Mouse (Mus musculus): ENCODE measurements around the gene Tcp11l1. TPM values are rescaled to one million over a fixed set of nuclear protein-coding genes. Genes with fewer than 3 reads are reported as not detected.

Tcp11l1 gene
- polyA plus RNA-seq (2017; shearing (Covaris generic)): under 1 TPM in 2 of 3 experiments, not detected in 1; 0.13 to 0.82 TPM

DNA sequence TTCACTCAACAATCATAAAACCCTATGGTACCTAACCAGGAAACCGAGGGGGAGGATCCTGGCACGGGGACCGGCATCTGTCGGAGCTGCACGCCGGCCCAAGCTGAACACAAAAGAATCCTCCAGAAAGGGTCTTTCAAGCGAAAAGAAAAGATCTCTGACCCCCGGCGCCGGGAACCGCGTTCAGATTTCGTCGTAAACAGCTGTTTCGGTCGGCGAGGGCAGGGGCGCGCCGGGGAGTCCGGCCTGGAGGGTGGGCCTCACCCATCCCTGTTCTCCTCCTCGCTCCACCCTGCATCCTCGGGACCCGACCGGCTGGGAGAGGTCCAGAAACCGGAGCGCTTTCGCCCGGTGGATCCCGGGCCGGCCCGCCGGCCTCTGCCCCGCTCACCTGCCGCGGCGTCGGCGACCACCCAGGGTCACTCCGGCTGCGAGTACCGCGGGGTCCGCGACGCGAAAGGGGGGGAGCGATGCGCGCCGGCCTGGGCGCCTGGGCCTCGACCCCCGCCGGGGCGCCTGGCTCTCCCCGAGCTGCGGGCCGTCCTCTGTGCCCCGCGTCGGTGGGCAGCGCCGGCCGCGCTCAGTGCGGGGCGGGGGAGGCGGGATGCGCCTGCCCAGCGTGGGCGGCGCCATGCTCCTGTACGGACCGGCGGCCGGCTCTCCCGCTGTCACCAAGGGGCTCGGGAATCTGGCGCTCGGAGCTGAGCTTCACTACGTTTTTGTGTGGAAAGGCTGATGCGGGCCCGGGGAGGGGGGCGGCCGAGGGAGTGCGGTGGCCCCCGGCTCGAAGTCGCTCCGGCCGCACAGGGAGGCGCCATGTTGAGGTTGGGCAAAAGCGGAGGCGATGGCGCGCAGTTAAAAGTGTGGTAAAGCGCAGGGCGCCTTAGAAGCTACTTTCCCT, at the start of gene Tcp11l1:
TSS of gene Tcp11l1 (minus strand) at position 585 of the 901 bp plus-strand sequence.
- peak; percentile 32 for ATAC-seq

GRCm38 (mm10) chr2:104750611-104751010, 38.6 kb upstream of the Tcp11l1 start:
- no peak for ATAC-seq

DNA sequence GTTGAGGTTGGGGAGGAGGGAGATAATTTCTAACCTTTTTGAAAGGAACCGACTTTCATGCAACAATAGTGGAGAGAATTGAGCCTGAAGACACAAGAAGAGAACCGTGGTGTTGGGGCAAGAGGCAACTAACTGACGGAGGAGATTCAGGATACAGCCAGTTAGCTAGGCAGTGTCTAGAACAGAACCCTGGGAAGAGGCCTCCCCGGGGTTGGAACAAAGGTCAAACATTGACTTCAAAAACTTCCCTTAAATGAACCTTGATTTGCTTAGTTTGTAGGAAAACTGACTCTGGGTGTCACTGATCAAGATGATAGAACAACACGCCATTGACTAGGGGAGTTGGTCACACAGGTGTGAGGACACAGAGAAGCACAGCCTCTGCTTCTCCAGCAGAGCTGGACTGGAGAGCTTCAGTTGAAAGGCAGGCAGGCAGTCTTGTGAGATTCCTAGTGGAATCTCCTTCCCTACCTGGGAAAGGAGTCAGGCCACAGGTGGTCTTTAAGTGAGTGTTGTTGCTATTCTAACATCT, 36.7 kb upstream of the Tcp11l1 start:
- ATAC-seq: no peak

DNA sequence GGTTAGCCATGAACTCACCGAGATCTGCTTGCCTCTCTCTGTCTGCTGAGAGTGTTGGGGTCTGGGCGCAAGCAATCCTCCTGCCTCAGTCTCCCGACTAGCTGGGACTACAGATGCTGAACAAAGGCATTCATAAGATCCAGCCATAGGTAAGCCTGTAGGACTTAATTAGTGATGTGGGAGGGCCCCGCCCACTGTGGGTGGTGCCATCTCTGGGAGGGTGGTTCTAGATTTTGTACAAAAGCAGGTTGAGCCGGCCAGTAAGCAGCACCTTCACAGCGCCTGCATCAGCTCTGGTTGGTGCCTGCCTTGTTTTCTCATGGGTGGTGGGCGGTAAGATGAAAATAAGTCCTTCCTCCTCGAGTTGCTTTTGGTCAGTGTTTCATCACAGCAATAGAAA, 34.3 kb upstream of the Tcp11l1 start:
- ATAC-seq: no peak

GRCm38 (mm10) chr2:104743971-104744370, 32.0 kb upstream of the Tcp11l1 start:
- no peak for ATAC-seq

DNA sequence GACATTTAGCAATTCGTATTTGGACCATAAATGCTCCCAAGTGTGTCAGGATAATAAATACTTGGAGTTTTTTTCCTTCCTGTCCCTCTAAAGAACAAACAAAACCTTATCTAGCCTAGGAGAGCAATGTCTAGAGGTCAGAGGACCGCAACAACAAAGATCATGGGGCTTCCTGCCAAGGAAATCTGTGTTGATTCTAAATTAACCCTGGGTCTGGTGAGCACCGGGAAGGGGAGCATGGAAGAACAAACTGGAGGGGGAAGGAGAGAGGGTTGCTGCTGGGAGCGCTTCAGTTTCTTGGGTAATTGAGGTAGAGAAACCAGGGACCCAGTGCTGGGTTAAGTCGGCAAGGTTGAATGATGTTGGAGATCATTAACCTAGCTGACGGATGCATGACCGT, 31.2 kb upstream of the Tcp11l1 start:
- no peak for ATAC-seq

DNA sequence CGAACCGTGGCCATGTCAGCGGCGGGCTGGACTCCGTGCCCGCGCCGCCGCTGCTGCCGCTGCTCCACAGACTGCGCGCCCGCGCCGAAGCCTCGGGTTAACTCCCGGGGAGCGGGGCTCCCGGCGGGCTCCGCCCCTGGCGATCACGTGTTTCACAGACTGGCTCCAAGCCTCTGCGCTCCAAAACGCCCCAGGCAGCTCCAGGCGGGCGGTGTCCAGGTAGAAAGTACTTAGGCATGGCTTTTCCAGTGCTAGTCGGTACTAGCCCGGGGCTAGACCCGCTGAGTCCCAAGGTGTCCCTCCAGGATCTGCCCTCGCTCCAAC, 30.7 kb upstream of the Tcp11l1 start, which contains the start of gene Depdc7:
TSS of gene Depdc7 (minus strand) at position 138 of the 324 bp plus-strand sequence.
- ATAC-seq: no peak

DNA sequence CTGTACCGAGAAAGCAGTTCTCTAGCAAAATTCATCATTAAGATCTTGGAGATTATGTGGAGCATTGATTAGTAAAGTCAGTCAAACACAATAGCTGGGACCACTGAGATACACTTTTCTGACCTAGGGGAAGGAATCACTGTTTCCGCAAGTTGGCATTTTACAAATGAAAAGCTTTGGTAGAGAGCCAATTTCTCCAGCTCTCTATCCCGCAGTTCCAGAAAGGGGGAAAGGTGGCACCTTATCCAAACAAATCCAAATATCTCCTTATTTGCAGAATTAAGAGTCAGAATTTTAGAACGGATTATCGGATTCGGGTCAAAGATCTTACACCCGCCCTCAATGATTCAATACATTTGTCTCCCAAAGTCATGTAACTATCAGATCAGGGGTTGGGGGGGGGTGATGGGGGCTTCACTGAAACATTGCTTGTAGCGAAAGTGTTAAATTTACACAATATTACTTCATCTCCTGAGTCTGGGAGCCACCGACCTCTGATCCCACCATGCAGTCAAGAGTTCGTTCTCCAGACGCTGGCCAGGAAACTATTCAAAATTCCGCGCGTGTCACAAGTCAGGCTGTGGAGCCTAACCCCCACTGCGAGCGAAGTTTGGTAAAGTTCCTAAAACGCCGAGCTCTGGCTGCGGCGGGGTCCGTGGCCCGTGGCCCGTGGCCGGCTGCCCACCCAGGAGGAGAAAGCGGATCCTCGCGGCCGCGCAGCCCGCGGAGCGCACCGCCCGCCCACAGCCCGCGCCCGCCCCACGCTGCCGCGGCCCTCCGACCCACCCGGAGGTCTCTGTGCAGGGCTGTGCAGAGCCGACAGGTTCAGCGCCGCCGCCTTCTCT, 30.1 kb upstream of the Tcp11l1 start:
- ATAC-seq: no peak

DNA sequence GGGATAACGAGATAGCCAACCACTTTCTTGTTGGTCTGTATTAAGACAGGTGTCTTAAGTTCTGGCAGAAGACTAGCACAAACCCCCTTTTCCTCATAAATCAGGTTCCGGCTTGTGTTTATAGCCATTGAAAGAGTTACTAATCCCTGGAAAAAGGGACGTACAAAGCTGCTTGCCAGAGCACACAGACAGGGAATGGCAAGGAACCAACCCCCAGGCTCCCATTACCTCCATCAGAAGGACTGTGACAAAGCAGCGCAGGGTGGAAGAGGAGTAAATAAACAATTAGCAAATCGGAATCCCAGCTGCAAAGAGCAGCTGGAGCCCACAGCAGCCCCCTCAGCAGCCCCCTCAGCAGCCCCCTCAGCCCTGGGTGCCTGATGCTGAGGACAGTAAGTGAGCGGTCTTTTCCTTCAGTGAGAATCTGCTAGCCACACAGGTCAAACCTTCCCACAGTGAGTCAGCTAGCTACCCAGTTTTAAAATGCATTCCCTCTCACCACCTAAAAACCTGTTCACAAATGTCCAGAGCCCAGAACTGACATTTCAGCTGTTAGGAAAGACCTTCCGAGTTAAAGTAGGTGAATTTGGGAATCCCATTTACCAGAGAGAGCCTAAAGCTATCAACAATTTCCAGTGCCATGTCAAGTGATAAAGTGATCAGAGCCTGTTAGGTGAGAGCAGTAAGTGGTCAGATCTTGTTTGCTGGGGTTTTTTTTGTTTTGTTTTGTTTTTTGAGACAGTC, 29.2 kb upstream of the Tcp11l1 start:
- no peak for ATAC-seq

DNA sequence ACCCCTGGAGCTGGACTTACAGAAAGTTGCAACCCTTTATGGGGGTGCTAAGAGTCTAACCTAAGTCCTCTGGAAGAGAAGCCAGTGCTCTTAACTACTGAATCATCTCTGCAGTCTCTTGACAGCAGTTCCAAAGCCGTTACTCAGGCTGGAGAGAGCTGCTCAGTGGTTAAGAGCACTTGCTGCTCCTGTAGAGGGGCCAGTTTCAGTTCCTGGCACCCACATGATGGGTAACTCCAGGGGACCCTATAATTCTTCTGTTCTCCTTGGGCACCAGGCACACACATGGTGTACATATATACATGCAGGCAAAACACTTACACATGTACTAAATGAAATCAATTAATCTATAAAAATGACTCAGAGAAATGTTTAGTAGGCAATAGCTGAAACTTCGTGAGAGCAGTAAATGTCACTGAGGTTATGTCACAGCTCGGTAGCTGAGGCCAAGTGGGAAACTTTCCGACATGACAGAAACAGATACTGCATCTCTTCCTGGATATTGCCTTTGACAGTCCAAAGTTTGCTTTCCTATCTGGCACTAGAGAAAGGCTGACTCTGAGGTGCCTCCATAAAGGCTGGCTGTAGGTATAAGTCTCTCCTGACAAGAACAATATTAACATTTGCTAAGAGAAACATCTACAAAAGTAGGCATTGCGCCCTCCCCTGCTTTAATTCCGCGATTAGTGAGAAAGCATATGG, 28.4 kb upstream of the Tcp11l1 start:
- no peak for ATAC-seq

DNA sequence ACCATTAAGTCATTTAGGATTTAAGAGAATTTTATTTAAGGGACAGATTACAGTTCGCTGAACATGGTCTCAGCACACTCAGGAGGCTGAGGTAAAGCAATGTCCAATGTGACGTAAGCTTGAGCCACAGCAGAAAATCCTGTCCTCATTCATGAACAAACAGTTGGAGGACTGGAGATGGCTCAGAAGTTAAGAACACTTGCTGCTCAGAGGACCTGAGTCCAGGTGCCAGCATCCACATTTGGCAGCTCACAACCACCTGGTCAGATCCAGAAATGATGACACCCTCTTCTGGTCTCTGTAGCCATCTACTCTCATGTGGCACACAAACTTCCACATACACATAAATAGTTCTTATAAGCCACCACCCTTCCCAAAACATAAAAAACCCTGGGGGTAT, 27.7 kb upstream of the Tcp11l1 start:
- no peak for ATAC-seq

DNA sequence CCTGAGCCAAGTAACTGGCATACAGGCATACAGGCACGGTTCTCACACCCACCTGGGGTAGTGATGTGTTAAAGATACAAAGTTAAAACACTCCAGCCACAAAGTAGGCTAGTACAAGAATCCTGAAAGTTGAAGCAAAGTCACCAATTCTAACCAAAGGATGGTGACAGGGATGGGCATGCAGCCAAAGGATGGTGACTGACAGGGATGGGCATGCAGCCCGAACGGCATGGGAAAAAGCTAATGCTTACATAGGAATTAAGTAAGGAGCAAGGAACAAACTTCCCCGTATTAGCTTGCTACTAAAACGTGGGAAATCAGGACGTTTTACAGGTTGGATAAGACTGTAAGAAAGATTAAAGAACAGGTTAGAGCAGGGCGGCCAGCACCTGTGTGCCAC, 24.3 kb upstream of the Tcp11l1 start:
- ATAC-seq: no peak

DNA sequence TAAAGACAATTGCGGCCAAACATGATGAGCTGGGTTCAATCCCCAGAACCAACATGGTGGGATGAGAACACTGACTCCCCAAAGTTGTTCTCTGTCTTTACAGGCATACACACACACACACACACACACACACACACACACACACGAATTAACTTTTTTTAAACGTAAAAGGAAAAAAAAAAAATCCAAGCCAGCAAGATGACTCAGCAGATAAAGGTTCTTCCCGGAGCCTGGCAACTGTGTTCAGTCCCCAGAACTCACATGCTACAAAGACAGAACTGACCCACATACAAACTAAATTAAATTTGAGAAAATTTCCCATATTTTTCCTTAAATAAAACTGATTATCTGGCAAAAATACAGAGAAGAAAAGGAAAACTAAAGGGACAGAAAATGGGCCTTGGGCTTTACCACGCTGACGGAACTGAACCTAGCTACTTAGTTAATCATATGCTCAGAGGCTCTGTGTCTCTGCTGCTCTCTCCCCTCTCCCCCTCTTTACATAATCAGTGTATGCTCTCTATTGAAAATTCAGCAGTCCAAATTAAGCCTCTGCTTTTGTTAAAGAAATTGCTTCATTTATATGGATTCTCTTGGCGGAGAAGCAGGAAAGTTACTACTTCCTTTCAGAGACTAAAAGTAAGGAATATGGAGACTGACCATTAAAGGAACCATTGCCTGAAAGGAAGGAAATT, 20.7 kb upstream of the Tcp11l1 start:
- no peak for ATAC-seq

DNA sequence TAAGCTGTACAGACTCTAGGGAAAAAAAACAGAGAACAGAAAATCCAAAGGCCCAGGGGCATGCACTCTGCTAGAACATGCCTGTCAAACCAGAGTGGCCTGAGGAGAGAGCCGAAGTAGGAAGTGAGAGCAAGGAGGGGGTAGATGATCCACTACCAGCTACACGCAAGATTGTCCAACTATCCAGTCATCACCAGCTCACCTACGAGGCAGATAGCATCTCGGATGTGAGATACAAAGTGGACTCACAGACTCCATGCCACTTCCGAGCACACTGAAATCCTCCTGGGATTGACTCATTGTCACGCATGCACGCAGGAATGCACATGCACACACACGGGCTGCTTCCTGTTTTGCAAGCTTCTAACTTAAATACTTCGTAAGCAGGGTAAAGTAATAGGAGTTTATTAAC, 20.1 kb upstream of the Tcp11l1 start:
- ATAC-seq: no peak

- ATAC-seq: no peak
These were observed 15.4 kb upstream of the Tcp11l1 start for GRCm38 (mm10) chr2:104727369-104727768.

DNA sequence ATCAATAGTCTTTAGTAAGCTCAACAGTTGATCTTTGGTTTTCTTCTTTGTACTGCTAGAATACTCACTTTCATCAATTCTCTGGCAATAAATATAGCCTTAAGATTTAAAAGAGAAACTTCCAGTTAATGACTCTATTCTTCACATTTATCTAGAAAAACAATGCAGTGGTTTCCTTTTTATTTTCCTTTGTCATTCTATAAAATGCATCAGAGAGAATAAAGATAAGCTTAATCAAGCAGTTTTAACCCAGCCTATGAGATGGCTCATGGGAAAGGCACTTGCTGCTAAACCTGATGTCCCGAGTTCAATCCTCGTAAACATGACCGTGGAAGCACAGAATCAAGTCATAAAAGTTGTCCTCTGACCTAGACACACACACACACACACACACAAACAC, 10.1 kb upstream of the Tcp11l1 start:
- no peak for ATAC-seq

- no peak for ATAC-seq
These were observed 5.9 kb upstream of the Tcp11l1 start for GRCm38 (mm10) chr2:104717827-104718226.

GRCm38 (mm10) chr2:104717231-104717735, 5.3 kb upstream of the Tcp11l1 start:
- no peak for ATAC-seq

- no peak for ATAC-seq
These were observed 4.3 kb upstream of the Tcp11l1 start, which contains the start of gene Pin1rt1 for GRCm38 (mm10) chr2:104716279-104716678. Pin1rt1 (minus strand) TSS chr2:104716379.

- no peak for ATAC-seq
These were observed 2.3 kb upstream of the Tcp11l1 start for GRCm38 (mm10) chr2:104714254-104714691.

- ATAC-seq: no peak
These were observed 479 bp upstream of the Tcp11l1 start for GRCm38 (mm10) chr2:104712486-104712809.
